Mouse (Mus musculus) c-Kit-positive CD71-positive TER-119-positive erythroid progenitor cells, embryonic 14.5 days (primary cell): ENCODE measurements around the gene P3h2.

Experiments
- DNase-seq: peaks from one replicate; pipeline ENCODE4 v3.0.0-alpha.2; 2013; ENCODE audit warnings: low spot score

P3h2 gene

DNA sequence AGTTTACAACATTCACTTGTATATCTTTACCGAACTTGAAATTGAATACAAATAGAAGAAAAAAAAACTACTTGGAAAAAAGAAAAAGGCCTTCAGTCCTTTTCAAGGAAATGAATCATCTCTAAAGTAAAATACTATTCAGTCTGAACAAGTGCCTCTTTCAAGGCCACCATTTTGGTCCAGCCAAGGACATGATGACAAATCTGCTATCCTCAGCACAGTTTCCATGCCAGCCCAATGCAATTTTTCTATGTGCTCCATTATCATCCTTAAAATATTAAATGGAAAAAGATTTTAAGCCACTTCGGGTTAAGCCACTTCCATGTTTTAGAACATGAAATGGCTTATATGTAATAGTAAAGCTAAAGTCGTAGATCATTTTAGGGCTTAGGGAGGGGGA is 35.2 kb downstream of the P3h2 start:
- DNase-seq: no peak

DNA sequence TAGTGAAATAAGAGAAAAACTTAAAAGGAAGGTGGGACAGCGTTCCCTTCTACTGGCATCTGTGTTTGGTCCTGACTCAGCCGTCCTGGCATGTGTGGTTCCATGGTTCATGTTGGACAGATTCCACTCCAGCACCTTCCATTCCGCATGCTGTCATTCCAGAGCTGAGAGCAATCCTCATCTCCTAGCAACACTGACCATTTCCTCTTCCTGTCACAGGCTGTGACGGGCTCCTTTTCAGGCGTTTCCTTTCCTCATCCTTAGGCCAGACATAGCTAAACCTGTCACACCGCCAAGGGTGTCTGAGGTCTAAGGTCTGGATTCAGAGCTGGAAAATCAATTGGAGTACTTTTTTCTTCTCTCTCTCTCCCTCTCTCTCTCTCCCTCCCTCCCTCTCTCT is 40.5 kb downstream of the P3h2 start:
- DNase-seq: no peak

- no peak for DNase-seq
These were observed 45.1 kb downstream of the P3h2 start for GRCm38 (mm10) chr16:26060239-26061085.

- no peak for DNase-seq
These were observed 52.0 kb downstream of the P3h2 start for GRCm38 (mm10) chr16:26053631-26054030.

DNA sequence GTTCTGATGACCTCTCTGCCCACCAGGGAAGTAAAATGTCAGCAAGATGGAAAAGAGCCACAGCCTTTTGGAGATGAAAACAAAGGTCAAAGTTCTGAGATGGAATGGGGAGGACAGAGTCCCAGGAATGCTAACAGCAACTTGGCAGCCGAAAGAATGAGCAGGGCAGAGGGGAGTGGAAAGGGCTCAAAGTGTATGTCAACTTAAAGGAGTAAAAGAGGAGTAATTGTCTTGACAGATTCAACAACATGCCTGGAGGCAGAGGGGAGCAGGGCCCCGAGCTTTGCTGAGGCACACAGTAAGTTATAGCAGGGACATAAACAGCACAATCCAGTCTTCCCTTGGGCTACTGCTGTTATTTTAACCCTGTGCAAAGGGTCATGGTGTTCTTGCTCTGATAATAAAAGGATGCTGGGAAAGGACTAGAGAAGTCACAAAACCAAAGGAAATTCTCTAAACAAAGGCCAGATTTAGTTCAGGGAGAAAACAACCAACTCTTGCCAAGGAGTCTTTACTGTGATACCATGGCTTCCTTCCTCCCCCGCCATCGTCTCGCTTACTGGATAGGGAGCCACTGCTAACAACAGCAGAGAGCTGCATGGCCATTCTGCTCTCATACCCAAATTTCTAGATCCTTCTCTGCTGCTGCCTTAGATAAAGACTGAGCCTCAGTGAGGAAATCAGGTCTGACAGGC is 56.0 kb downstream of the P3h2 start:
- DNase-seq: no peak

- no peak for DNase-seq
These were observed 57.7 kb downstream of the P3h2 start for GRCm38 (mm10) chr16:26047870-26048269.

- no peak for DNase-seq
These were observed 58.2 kb downstream of the P3h2 start for GRCm38 (mm10) chr16:26047396-26047795.

- no peak for DNase-seq
These were observed 63.7 kb downstream of the P3h2 start for GRCm38 (mm10) chr16:26041929-26042303.

- DNase-seq: peak; percentile 17
These were observed 64.3 kb downstream of the P3h2 start for GRCm38 (mm10) chr16:26041021-26041928.

- DNase-seq: no peak
These were observed 66.3 kb downstream of the P3h2 start for GRCm38 (mm10) chr16:26039320-26039719.

DNA sequence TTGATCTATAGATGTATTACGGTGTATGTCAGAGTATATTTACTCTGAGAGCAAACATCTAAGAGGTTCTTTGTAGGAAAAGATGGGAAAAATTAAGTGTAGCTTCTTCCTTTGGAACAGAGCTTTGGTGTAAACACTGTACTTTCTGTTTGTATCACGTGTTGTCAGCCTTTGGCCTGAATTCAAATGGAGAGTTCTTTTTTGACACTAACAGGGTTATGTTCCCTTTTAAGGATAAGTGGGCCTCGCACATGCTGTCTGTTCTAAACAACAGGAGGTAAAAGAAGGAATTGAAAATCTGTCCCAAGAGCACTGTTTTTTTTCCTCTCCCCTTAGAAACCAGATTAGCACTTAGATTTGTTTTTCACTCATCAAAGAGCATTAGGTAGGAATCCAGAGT is 70.1 kb downstream of the P3h2 start:
- no peak for DNase-seq

GRCm38 (mm10) chr16:26035079-26035478 is 70.5 kb downstream of the P3h2 start:
- no peak for DNase-seq

GRCm38 (mm10) chr16:26029424-26030012 is 76.1 kb downstream of the P3h2 start:
- DNase-seq: no peak

GRCm38 (mm10) chr16:26026416-26026815 is 79.2 kb downstream of the P3h2 start:
- no peak for DNase-seq

DNA sequence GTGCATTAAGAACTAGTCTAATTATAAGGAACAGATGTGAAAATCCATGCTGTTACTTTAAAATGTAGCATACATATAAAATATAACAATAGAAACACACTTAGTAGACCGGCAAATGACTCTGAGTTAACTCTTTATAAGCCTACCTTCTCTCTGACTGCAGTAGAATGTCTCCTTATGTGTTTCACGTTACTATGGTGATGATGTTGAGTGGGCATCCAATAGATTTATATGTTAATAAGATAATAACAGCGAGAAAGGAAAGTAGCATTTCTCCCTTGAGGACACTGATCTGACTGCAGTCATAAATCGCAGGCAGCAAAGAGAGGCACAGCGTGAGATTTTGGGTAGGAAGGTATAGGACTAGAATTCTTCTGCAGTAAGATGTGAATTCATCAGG is 81.0 kb downstream of the P3h2 start:
- DNase-seq: no peak

DNA sequence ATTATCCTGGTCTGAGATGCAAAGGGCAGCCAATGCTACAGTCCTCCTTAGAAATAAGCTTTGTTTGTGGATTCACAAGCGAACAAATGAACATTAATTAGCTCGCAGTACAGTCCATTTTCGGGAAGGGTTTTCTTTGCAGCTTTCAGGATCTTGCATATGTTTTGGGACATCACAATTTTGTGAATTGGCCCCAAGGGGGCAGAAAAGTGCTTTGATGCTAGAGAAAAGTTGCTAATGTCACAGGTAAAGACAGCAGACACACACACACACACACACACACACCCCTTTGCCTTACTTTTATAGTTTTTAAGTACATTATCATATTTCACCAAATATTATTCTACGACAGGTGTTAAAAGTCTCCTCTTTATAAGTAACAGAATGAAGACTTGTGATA is 82.2 kb downstream of the P3h2 start:
- no peak for DNase-seq

GRCm38 (mm10) chr16:26021759-26022158 is 83.8 kb downstream of the P3h2 start:
- no peak for DNase-seq

DNA sequence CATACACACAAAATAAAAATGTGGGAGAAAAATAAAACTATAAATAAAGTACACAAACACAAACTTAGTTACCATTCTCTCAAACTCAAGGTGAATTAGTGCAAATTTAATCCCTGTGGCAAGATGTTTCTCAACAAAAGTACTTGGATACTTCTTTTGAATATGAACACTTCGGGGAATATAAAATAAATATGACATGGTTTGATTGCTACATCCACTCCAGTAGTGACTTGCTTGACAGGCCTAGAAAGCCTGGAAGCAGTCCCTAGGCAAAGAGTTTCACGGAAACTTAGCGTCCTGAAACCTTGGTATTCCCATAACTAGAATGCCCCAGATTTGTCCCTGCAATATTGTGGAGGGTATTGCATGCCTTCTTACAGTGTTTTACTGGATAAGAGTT is 99.8 kb downstream of the P3h2 start:
- no peak for DNase-seq

DNA sequence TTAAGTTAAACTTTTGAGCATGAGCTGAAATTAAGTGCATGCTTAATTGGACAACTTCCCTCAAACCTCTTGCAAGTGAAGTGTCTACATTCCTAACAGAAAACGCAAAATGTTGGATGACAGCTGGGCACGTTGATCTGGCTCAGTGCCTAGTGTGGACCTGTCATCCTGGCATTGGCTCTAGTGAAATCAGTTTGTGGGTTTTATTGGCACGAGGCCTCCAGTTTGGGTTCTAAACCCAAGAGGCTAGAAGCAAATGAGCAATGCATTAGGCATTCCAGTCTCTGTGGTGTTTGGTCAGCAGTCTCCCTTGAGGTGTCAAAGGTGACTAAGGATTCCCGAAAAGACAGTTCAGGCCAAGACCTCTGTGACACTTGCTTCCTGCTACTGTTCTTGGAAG is 102.3 kb downstream of the P3h2 start:
- no peak for DNase-seq

DNA sequence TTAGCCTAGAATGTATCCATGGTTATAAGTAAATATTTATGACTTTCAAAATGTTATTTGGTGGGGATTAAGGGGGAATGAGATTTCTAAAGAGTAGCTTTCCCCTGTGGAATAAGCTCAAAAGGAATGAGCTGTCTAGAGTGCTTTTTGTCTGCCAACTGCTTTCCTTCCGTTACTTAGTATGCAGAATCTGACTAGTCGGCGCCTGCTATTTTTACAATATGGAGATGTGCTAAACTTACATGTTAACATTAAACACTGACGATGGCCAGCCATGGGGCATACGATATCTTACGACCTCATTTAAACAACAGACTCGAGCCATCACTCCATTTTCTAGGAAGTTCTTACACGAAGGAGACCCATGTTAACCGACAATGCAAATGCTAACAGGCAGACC is 102.7 kb downstream of the P3h2 start:
- no peak for DNase-seq

GRCm38 (mm10) chr16:25994605-25995004 is 111.0 kb downstream of the P3h2 start:
- no peak for DNase-seq

DNA sequence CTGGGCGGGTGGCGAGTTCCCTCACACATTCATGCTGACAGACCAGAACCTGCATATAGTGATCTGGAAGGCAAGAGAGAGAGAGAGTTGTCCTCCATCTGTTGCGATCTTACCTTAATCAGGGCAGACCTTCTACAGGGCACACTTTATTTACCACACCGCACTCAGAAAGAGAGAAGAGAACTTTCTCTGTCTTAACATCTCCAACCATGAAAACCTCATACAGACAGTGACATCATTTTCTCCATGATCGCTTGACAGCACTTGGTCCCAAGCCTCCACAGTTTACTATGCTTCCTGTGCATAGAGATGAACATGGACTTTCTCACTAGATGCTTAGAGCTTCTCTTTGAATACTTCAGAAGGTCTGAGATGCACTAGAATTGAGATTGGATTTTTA is 118.4 kb downstream of the P3h2 start:
- no peak for DNase-seq
